Mouse (Mus musculus): ENCODE results near the gene Pak2. TPM values are rescaled to one million over a fixed set of nuclear protein-coding genes. Genes with fewer than 3 reads are reported as not detected.
"Not testable (repeated sequence)": the region's sequence is repeated elsewhere in the genome, so short reads cannot be mapped to it uniquely, and the experiment has no call there.

Gene Pak2
- total RNA-seq, 1 experiment = 26.9 TPM

DNA sequence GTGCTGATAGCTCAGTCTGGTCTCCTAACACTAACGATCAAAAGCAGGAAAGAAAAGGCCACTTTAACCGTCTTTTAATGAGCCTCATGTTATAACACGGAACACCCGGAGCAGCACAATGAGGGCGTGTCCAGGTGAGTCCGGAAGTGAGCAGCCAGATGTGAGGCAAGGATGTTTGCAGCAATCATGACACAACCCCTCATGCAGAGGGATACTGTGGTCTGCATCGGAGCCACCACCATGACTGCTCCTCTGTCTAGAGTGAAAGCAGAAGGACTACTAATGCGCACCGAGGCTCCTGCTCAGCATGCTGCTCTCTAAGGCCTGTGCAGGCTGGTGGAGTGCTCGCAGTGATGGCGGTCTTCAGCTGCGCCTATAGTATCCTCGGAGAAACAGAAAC is 23.2 kb upstream of the Pak2 start:
- Histone ChIP-seq H3K9me3 (ENCODE audit: control insufficient read depth, insufficient read depth, low read depth, low read length) (no peaks in the 10 kb centered on the region), H3K36me3 (ENCODE audit: control insufficient read depth, insufficient read depth, low read length, poor library complexity, severe bottlenecking) (no peaks in the 10 kb centered on the region), H3K4me1 (ENCODE audit: control insufficient read depth in 2 of 2, insufficient read depth in 2 of 2, low read length in 2 of 2, poor library complexity in 1 of 2) (peaks cover 0 to 3% of the 10 kb centered on the region in 2 experiments; a peak in 1 of 4 replicates), H3K9ac (ENCODE audit: insufficient read depth, low read depth, low read length, poor library complexity, severe bottlenecking) (no peak overlapping the region), H3K27ac (ENCODE audit: insufficient read depth, low read depth, low read length, poor library complexity, severe bottlenecking) (no peak overlapping the region), H3K4me3 (ENCODE audit: insufficient read depth in 1 of 2, low read depth in 1 of 2, low read length in 2 of 2, poor library complexity in 1 of 2, severe bottlenecking in 1 of 2) (no peak overlapping the region)
- DNase-seq (ENCODE audit: low read depth, low spot score) = no peak
- in situ Hi-C loops (cut with MboI; ENCODE audit: low sequenced_read_pairs in 2 of 2, unreplicated experiment in 2 of 2) = no loop called here
- TF ChIP-seq ZNF384 (IDR thresholded peaks at IDR 0.05; ENCODE audit: low read depth, low read length) (no peak), MAFK (IDR thresholded peaks at IDR 0.05; ENCODE audit: insufficient read depth, low read depth, low read length) (no peak), HCFC1 (IDR thresholded peaks at IDR 0.05; ENCODE audit: borderline replicate concordance, insufficient read depth, low read length) (no peak), ZC3H11A (IDR thresholded peaks at IDR 0.05; ENCODE audit: borderline replicate concordance, low read depth, low read length) (no peak)

GRCm38 (mm10) chr16:32099638-32100150 is 20.6 kb upstream of the Pak2 start, which contains the start of the genes Pigx and Cep19:
Gene Pigx (minus strand): TSS chr16:32099740.
Gene Cep19 (plus strand): TSS chr16:32099800.
- Histone ChIP-seq H3K9ac (ENCODE audit: insufficient read depth, low read depth, low read length, poor library complexity, severe bottlenecking) (peak within 1 kb of the TSS; percentile 79), H3K9me3 (ENCODE audit: control insufficient read depth, insufficient read depth, low read depth, low read length) (no peaks in the 10 kb centered on the region), H3K4me1 (ENCODE audit: control insufficient read depth in 2 of 2, insufficient read depth in 2 of 2, low read length in 2 of 2, poor library complexity in 1 of 2) (peaks cover 0 to 3% of the 10 kb centered on the region in 2 experiments; a peak in 1 of 4 replicates), H3K27ac (ENCODE audit: insufficient read depth, low read depth, low read length, poor library complexity, severe bottlenecking) (peak within 1 kb of the TSS; percentile 23; the same call in 1 of the 2 replicates), H3K4me3 (ENCODE audit: insufficient read depth in 1 of 2, low read depth in 1 of 2, low read length in 2 of 2, poor library complexity in 1 of 2, severe bottlenecking in 1 of 2) (peak within 1 kb of the TSS; percentile 77 to 79), H3K36me3 (ENCODE audit: control insufficient read depth, insufficient read depth, low read length, poor library complexity, severe bottlenecking) (peaks cover 1% of the 10 kb centered on the region; the same call in 1 of the 2 replicates)
- DNase-seq (ENCODE audit: low read depth, low spot score) = peak; percentile 89
- in situ Hi-C loops (cut with MboI; ENCODE audit: low sequenced_read_pairs in 2 of 2, unreplicated experiment in 2 of 2) = no loop called here
- no peak for TF ChIP-seq ZC3H11A (IDR thresholded peaks at IDR 0.05; ENCODE audit: borderline replicate concordance, low read depth, low read length)
- no peak for TF ChIP-seq CHD2 (IDR thresholded peaks at IDR 0.05; ENCODE audit: low read depth, low read length)

- H3K27ac ChIP-seq (ENCODE audit: insufficient read depth, low read depth, low read length, poor library complexity, severe bottlenecking) = peak overlapping the region; percentile 23; the same call in 1 of the 2 replicates
- TF ChIP-seq HCFC1 (IDR thresholded peaks at IDR 0.05; ENCODE audit: borderline replicate concordance, insufficient read depth, low read length) (0 out of 2 replicates have a peak, but pooled peaks have one; percentile 36), MAFK (IDR thresholded peaks at IDR 0.05; ENCODE audit: insufficient read depth, low read depth, low read length) (no peak)
- H3K4me1 ChIP-seq (ENCODE audit: control insufficient read depth in 2 of 2, insufficient read depth in 2 of 2, low read length in 2 of 2, poor library complexity in 1 of 2) = peaks cover 0 to 3% of the 10 kb centered on the region in 2 experiments; a peak in 1 of 4 replicates
- H3K36me3 ChIP-seq (ENCODE audit: control insufficient read depth, insufficient read depth, low read length, poor library complexity, severe bottlenecking) = peaks cover 3% of the 10 kb centered on the region; the same call in 1 of the 2 replicates
- no peak for DNase-seq (ENCODE audit: low read depth, low spot score)
- no peaks in the 10 kb centered on the region for H3K9me3 ChIP-seq (ENCODE audit: control insufficient read depth, insufficient read depth, low read depth, low read length)
- peak overlapping the region; percentile 79 for H3K9ac ChIP-seq (ENCODE audit: insufficient read depth, low read depth, low read length, poor library complexity, severe bottlenecking)
- in situ Hi-C loops (cut with MboI; ENCODE audit: low sequenced_read_pairs in 2 of 2, unreplicated experiment in 2 of 2) = no loop called here
- peak overlapping the region; percentile 77 to 79 for H3K4me3 ChIP-seq (ENCODE audit: insufficient read depth in 1 of 2, low read depth in 1 of 2, low read length in 2 of 2, poor library complexity in 1 of 2, severe bottlenecking in 1 of 2)
Observed at GRCm38 (mm10) chr16:32098897-32099637, 19.9 kb upstream of the Pak2 start.

- H3K9me3 ChIP-seq (ENCODE audit: control insufficient read depth, insufficient read depth, low read depth, low read length); H3K9ac ChIP-seq (ENCODE audit: insufficient read depth, low read depth, low read length, poor library complexity, severe bottlenecking); H3K4me1 ChIP-seq (ENCODE audit: control insufficient read depth in 2 of 2, insufficient read depth in 2 of 2, low read length in 2 of 2, poor library complexity in 1 of 2); H3K4me3 ChIP-seq (ENCODE audit: insufficient read depth in 1 of 2, low read depth in 1 of 2, low read length in 2 of 2, poor library complexity in 1 of 2, severe bottlenecking in 1 of 2); in situ Hi-C loops (cut with MboI; ENCODE audit: low sequenced_read_pairs in 2 of 2, unreplicated experiment in 2 of 2); H3K36me3 ChIP-seq (ENCODE audit: control insufficient read depth, insufficient read depth, low read length, poor library complexity, severe bottlenecking); H3K27ac ChIP-seq (ENCODE audit: insufficient read depth, low read depth, low read length, poor library complexity, severe bottlenecking); DNase-seq (ENCODE audit: low read depth, low spot score): not testable (repeated sequence)
Observed at GRCm38 (mm10) chr16:32097757-32098156, 18.6 kb upstream of the Pak2 start.

DNA sequence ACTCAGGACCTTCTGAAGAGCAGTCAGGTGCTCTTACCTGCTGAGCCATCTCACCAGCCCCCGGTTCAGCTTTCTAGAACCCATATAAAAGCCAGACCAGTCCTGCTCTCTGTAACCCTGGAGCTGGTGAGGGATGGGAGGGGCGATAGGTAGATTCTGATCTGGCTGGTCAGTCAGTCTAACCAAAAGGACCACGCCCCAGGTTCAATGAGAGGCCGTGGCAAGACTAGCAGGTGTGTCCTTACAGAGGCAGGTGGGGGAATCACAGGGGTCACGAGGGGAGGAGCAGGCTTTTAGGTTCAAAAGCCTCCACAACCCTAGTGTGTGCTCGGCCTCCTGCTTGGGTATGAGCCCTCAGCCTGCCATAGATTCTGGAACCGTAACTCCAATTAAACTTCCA is 12.3 kb upstream of the Pak2 start:
- Histone ChIP-seq H3K9me3 (ENCODE audit: control insufficient read depth, insufficient read depth, low read depth, low read length) (no peaks in the 10 kb centered on the region), H3K4me3 (ENCODE audit: insufficient read depth in 1 of 2, low read depth in 1 of 2, low read length in 2 of 2, poor library complexity in 1 of 2, severe bottlenecking in 1 of 2) (no peak overlapping the region), H3K9ac (ENCODE audit: insufficient read depth, low read depth, low read length, poor library complexity, severe bottlenecking) (no peak overlapping the region), H3K36me3 (ENCODE audit: control insufficient read depth, insufficient read depth, low read length, poor library complexity, severe bottlenecking) (peaks cover 8% of the 10 kb centered on the region; the same call in 1 of the 2 replicates), H3K27ac (ENCODE audit: insufficient read depth, low read depth, low read length, poor library complexity, severe bottlenecking) (no peak overlapping the region), H3K4me1 (ENCODE audit: control insufficient read depth in 2 of 2, insufficient read depth in 2 of 2, low read length in 2 of 2, poor library complexity in 1 of 2) (peaks cover 3 to 5% of the 10 kb centered on the region in 2 experiments; a peak in 2 of 4 replicates)
- TF ChIP-seq MAFK (IDR thresholded peaks at IDR 0.05; ENCODE audit: insufficient read depth, low read depth, low read length) = no peak
- no peak for TF ChIP-seq ZNF384 (IDR thresholded peaks at IDR 0.05; ENCODE audit: low read depth, low read length)
- TF ChIP-seq ZC3H11A (IDR thresholded peaks at IDR 0.05; ENCODE audit: borderline replicate concordance, low read depth, low read length) = no peak
- TF ChIP-seq CHD2 (IDR thresholded peaks at IDR 0.05; ENCODE audit: low read depth, low read length) = no peak
- TF ChIP-seq HCFC1 (IDR thresholded peaks at IDR 0.05; ENCODE audit: borderline replicate concordance, insufficient read depth, low read length) = no peak
- in situ Hi-C loops (cut with MboI; ENCODE audit: low sequenced_read_pairs in 2 of 2, unreplicated experiment in 2 of 2) = no loop called here
- no peak for DNase-seq (ENCODE audit: low read depth, low spot score)

Measured in ES-E14 (cell line).